Mouse (Mus musculus): ENCODE measurements around the gene St6galnac4.

The St6galnac4 gene

GRCm38 (mm10) chr2:32627266-32628043, 40.6 kb downstream of the St6galnac4 start:
- no peak for DNase-seq (ENCODE audit: low spot score in 2 of 2)

GRCm38 (mm10) chr2:32628044-32628550, 41.2 kb downstream of the St6galnac4 start:
- DNase-seq (ENCODE audit: low spot score in 2 of 2) = no peak

GRCm38 (mm10) chr2:32628729-32629128, 41.8 kb downstream of the St6galnac4 start:
- DNase-seq (ENCODE audit: low spot score in 2 of 2) = no peak

- no peak for DNase-seq (ENCODE audit: low spot score in 2 of 2)
Observed at GRCm38 (mm10) chr2:32629276-32629976, 42.5 kb downstream of the St6galnac4 start.

- DNase-seq (ENCODE audit: low spot score in 2 of 2) = no peak
Observed at GRCm38 (mm10) chr2:32630036-32630435, 43.1 kb downstream of the St6galnac4 start.

- DNase-seq (ENCODE audit: low spot score in 2 of 2) = no peak
Observed at GRCm38 (mm10) chr2:32631046-32631445, 44.2 kb downstream of the St6galnac4 start.

- DNase-seq (ENCODE audit: low spot score in 2 of 2) = peak; percentile 74 to 82
Observed at GRCm38 (mm10) chr2:32631737-32632394, 45.0 kb downstream of the St6galnac4 start.

- DNase-seq (ENCODE audit: low spot score in 2 of 2) = no peak
Observed at GRCm38 (mm10) chr2:32633660-32634059, 46.8 kb downstream of the St6galnac4 start.

GRCm38 (mm10) chr2:32634277-32635105, 47.6 kb downstream of the St6galnac4 start:
- no peak for DNase-seq (ENCODE audit: low spot score in 2 of 2)

GRCm38 (mm10) chr2:32636617-32637016, 49.7 kb downstream of the St6galnac4 start:
- DNase-seq (ENCODE audit: low spot score in 2 of 2) = no peak

GRCm38 (mm10) chr2:32637778-32638281, 50.9 kb downstream of the St6galnac4 start:
- DNase-seq (ENCODE audit: low spot score in 2 of 2) = peak; percentile 61 to 70

GRCm38 (mm10) chr2:32639632-32640031, 52.7 kb downstream of the St6galnac4 start:
- DNase-seq (ENCODE audit: low spot score in 2 of 2) = no peak

GRCm38 (mm10) chr2:32640550-32641051, 53.7 kb downstream of the St6galnac4 start:
- DNase-seq (ENCODE audit: low spot score in 2 of 2) = no peak

- DNase-seq (ENCODE audit: low spot score in 2 of 2) = no peak
Observed at GRCm38 (mm10) chr2:32641810-32642209, 54.9 kb downstream of the St6galnac4 start.

- no peak for DNase-seq (ENCODE audit: low spot score in 2 of 2)
Observed at GRCm38 (mm10) chr2:32642813-32643212, 55.9 kb downstream of the St6galnac4 start.

- DNase-seq (ENCODE audit: low spot score in 2 of 2) = no peak
Observed at GRCm38 (mm10) chr2:32644083-32644482, 57.2 kb downstream of the St6galnac4 start.

- no peak for DNase-seq (ENCODE audit: low spot score in 2 of 2)
Observed at GRCm38 (mm10) chr2:32644799-32645475, 58.0 kb downstream of the St6galnac4 start.

- DNase-seq (ENCODE audit: low spot score in 2 of 2) = no peak
Observed at GRCm38 (mm10) chr2:32645647-32646046, 58.8 kb downstream of the St6galnac4 start.

- DNase-seq (ENCODE audit: low spot score in 2 of 2) = no peak
Observed at GRCm38 (mm10) chr2:32646379-32647056, 59.6 kb downstream of the St6galnac4 start, which contains the start of gene Eng. Gene Eng (plus strand): TSS chr2:32646595.

- DNase-seq (ENCODE audit: low spot score in 2 of 2) = no peak
Observed at GRCm38 (mm10) chr2:32647366-32647765, 60.5 kb downstream of the St6galnac4 start.
